Mouse (Mus musculus): ENCODE results near the gene Hnrnph3. TPM values are rescaled to one million over a fixed set of nuclear protein-coding genes. Genes with fewer than 3 reads are reported as not detected.

Hnrnph3 gene
- polyA plus RNA-seq, 1 experiment from 2014 or later = 215 TPM

- Histone ChIP-seq H3K36me3 (peaks cover 100% of the 10 kb centered on the region), H3K9me3 (replicated peaks) (no peaks in the 10 kb centered on the region)
- 81% methylated on average over 3 of the region's 3 CpGs for WGBS
Observed at GRCm38 (mm10) chr10:63008193-63008592, 15.8 kb downstream of the Hnrnph3 start.

GRCm38 (mm10) chr10:63004556-63004955 is 19.5 kb downstream of the Hnrnph3 start:
- DNase-seq (ENCODE audit: low spot score) = no peak
- Histone ChIP-seq H3K9me3 (replicated peaks) (no peaks in the 10 kb centered on the region), H3K27ac (replicated peaks) (no peak overlapping the region), H3K36me3 (peaks cover 100% of the 10 kb centered on the region), H3K4me1 (no peaks in the 10 kb centered on the region), H3K27me3 (ENCODE audit: low read depth, poor library complexity, severe bottlenecking) (no peaks in the 10 kb centered on the region), H3K4me3 (no peak overlapping the region)
- WGBS = 91% methylated on average over 9 of the region's 9 CpGs

More at GRCm38 (mm10) chr10:63008193-63008592, 15.8 kb downstream of the Hnrnph3 start:
- H3K4me1 ChIP-seq = no peaks in the 10 kb centered on the region
- no peak for DNase-seq (ENCODE audit: low spot score)
- H3K27me3 ChIP-seq (ENCODE audit: low read depth, poor library complexity, severe bottlenecking) = no peaks in the 10 kb centered on the region
- H3K27ac ChIP-seq (replicated peaks) = no peak overlapping the region
- no peak overlapping the region for H3K4me3 ChIP-seq

GRCm38 (mm10) chr10:63003252-63003651 is 20.8 kb downstream of the Hnrnph3 start:
- DNase-seq (ENCODE audit: low spot score) = no peak
- H3K4me3 ChIP-seq = no peak overlapping the region
- H3K27ac ChIP-seq (replicated peaks) = no peak overlapping the region
- no peaks in the 10 kb centered on the region for H3K9me3 ChIP-seq (replicated peaks)
- WGBS = 83% methylated on average over 9 of the region's 9 CpGs
- H3K4me1 ChIP-seq = no peaks in the 10 kb centered on the region
- H3K36me3 ChIP-seq = peaks cover 99% of the 10 kb centered on the region
- H3K27me3 ChIP-seq (ENCODE audit: low read depth, poor library complexity, severe bottlenecking) = no peaks in the 10 kb centered on the region

- Histone ChIP-seq H3K36me3 (peaks cover 96% of the 10 kb centered on the region), H3K27me3 (ENCODE audit: low read depth, poor library complexity, severe bottlenecking) (no peaks in the 10 kb centered on the region), H3K4me1 (no peaks in the 10 kb centered on the region), H3K4me3 (no peak overlapping the region), H3K27ac (replicated peaks) (no peak overlapping the region), H3K9me3 (replicated peaks) (no peaks in the 10 kb centered on the region)
- WGBS = 67% methylated on average over 9 of the region's 9 CpGs
- no peak for DNase-seq (ENCODE audit: low spot score)
Observed at GRCm38 (mm10) chr10:63000584-63000983, 23.4 kb downstream of the Hnrnph3 start.

- WGBS = 96% methylated on average over 7 of the region's 9 CpGs
- no peak overlapping the region for H3K4me3 ChIP-seq
- H3K27ac ChIP-seq (replicated peaks) = no peak overlapping the region
- H3K27me3 ChIP-seq (ENCODE audit: low read depth, poor library complexity, severe bottlenecking) = no peaks in the 10 kb centered on the region
- no peaks in the 10 kb centered on the region for H3K9me3 ChIP-seq (replicated peaks)
- H3K4me1 ChIP-seq = peaks cover 7% of the 10 kb centered on the region; the same call in 1 of the 2 replicates
- peaks cover 96% of the 10 kb centered on the region for H3K36me3 ChIP-seq
- DNase-seq (ENCODE audit: low spot score) = no peak
Observed at GRCm38 (mm10) chr10:62993991-62994390, 30.0 kb downstream of the Hnrnph3 start.

- H3K9me3 ChIP-seq (replicated peaks) = no peaks in the 10 kb centered on the region
- no peak overlapping the region for H3K4me3 ChIP-seq
- H3K36me3 ChIP-seq = peaks cover 97% of the 10 kb centered on the region
- H3K4me1 ChIP-seq = peaks cover 7% of the 10 kb centered on the region; the same call in 1 of the 2 replicates
- no peak for DNase-seq (ENCODE audit: low spot score)
- H3K27ac ChIP-seq (replicated peaks) = no peak overlapping the region
- 95% methylated on average over 15 of the region's 15 CpGs for WGBS
- no peaks in the 10 kb centered on the region for H3K27me3 ChIP-seq (ENCODE audit: low read depth, poor library complexity, severe bottlenecking)
Observed at GRCm38 (mm10) chr10:62990636-62991035, 33.4 kb downstream of the Hnrnph3 start.

GRCm38 (mm10) chr10:62987341-62987740 is 36.7 kb downstream of the Hnrnph3 start:
- no peaks in the 10 kb centered on the region for H3K9me3 ChIP-seq (replicated peaks)
- WGBS = 25% methylated on average over 3 of the region's 3 CpGs
- H3K27ac ChIP-seq (replicated peaks) = no peak overlapping the region
- DNase-seq (ENCODE audit: low spot score) = peak; percentile 54
- H3K27me3 ChIP-seq (ENCODE audit: low read depth, poor library complexity, severe bottlenecking) = no peaks in the 10 kb centered on the region
- H3K4me1 ChIP-seq = peaks cover 7% of the 10 kb centered on the region; the same call in 1 of the 2 replicates
- no peak overlapping the region for H3K4me3 ChIP-seq
- H3K36me3 ChIP-seq = peaks cover 97% of the 10 kb centered on the region

GRCm38 (mm10) chr10:62984495-62984894 is 39.5 kb downstream of the Hnrnph3 start:
- Histone ChIP-seq H3K36me3 (peaks cover 73% of the 10 kb centered on the region), H3K27ac (replicated peaks) (no peak overlapping the region)
- WGBS = 92% methylated on average over 6 of the region's 6 CpGs

GRCm38 (mm10) chr10:62984072-62984471 is 39.9 kb downstream of the Hnrnph3 start:
- no peak overlapping the region for H3K4me3 ChIP-seq
- 93% methylated on average over 11 of the region's 11 CpGs for WGBS
- H3K36me3 ChIP-seq = peaks cover 68% of the 10 kb centered on the region
- peaks cover 10% of the 10 kb centered on the region for H3K4me1 ChIP-seq
- no peak overlapping the region for H3K27ac ChIP-seq (replicated peaks)
- peaks cover 1% of the 10 kb centered on the region; the same call in 1 of the 2 replicates for H3K27me3 ChIP-seq (ENCODE audit: low read depth, poor library complexity, severe bottlenecking)
- H3K9me3 ChIP-seq (replicated peaks) = no peaks in the 10 kb centered on the region
- no peak for DNase-seq (ENCODE audit: low spot score)

More at GRCm38 (mm10) chr10:62984495-62984894, 39.5 kb downstream of the Hnrnph3 start:
- Histone ChIP-seq H3K4me3 (no peak overlapping the region), H3K27me3 (ENCODE audit: low read depth, poor library complexity, severe bottlenecking) (no peaks in the 10 kb centered on the region), H3K9me3 (replicated peaks) (no peaks in the 10 kb centered on the region), H3K4me1 (peaks cover 9% of the 10 kb centered on the region)
- no peak for DNase-seq (ENCODE audit: low spot score)

- no peaks in the 10 kb centered on the region for H3K9me3 ChIP-seq (replicated peaks)
- H3K4me3 ChIP-seq = peak within 1 kb of the TSS; percentile 97
- peaks cover 43% of the 10 kb centered on the region for H3K36me3 ChIP-seq
- H3K27me3 ChIP-seq (ENCODE audit: low read depth, poor library complexity, severe bottlenecking) = peaks cover 5% of the 10 kb centered on the region; the same call in 1 of the 2 replicates
- H3K27ac ChIP-seq (replicated peaks) = peak within 1 kb of the TSS; percentile 97
- H3K4me1 ChIP-seq = peaks cover 10% of the 10 kb centered on the region
- DNase-seq (ENCODE audit: low spot score) = peak; percentile 89
- WGBS = 1% methylated on average over 77 of the region's 77 CpGs
Observed at GRCm38 (mm10) chr10:62980039-62980954, 43.7 kb downstream of the Hnrnph3 start, which contains the start of gene Rufy2. Gene Rufy2, plus strand, starts transcription at chr10:62980223.

- Histone ChIP-seq H3K9me3 (replicated peaks) (no peaks in the 10 kb centered on the region), H3K27ac (replicated peaks) (peak overlapping the region; percentile 97), H3K27me3 (ENCODE audit: low read depth, poor library complexity, severe bottlenecking) (peaks cover 5% of the 10 kb centered on the region; the same call in 1 of the 2 replicates), H3K4me3 (peak overlapping the region; percentile 97), H3K36me3 (peaks cover 43% of the 10 kb centered on the region), H3K4me1 (peaks cover 10% of the 10 kb centered on the region)
- DNase-seq (ENCODE audit: low spot score) = no peak
- 13% methylated on average over 10 of the region's 10 CpGs for WGBS
Observed at GRCm38 (mm10) chr10:62979667-62980038, 44.4 kb downstream of the Hnrnph3 start.

GRCm38 (mm10) chr10:62971821-62972220 is 52.2 kb downstream of the Hnrnph3 start:
- Histone ChIP-seq H3K4me3 (no peak overlapping the region), H3K4me1 (no peaks in the 10 kb centered on the region), H3K27ac (replicated peaks) (no peak overlapping the region), H3K36me3 (peaks cover 85% of the 10 kb centered on the region), H3K9me3 (replicated peaks) (no peaks in the 10 kb centered on the region), H3K27me3 (ENCODE audit: low read depth, poor library complexity, severe bottlenecking) (no peaks in the 10 kb centered on the region)
- WGBS = 80% methylated on average over 16 of the region's 16 CpGs
- DNase-seq (ENCODE audit: low spot score) = no peak

GRCm38 (mm10) chr10:62966291-62966690 is 57.7 kb downstream of the Hnrnph3 start:
- Histone ChIP-seq H3K27me3 (ENCODE audit: low read depth, poor library complexity, severe bottlenecking) (no peaks in the 10 kb centered on the region), H3K36me3 (peaks cover 98% of the 10 kb centered on the region), H3K27ac (replicated peaks) (no peak overlapping the region), H3K9me3 (replicated peaks) (no peaks in the 10 kb centered on the region), H3K4me3 (no peak overlapping the region), H3K4me1 (no peaks in the 10 kb centered on the region)
- WGBS = 95% methylated on average over 15 of the region's 15 CpGs
- no peak for DNase-seq (ENCODE audit: low spot score)
